Mouse (Mus musculus): ENCODE data around the gene Adra1b.
A peak's percentile ranks its signal among the peaks of the same experiment; 100 is the strongest.

Gene Adra1b

DNA sequence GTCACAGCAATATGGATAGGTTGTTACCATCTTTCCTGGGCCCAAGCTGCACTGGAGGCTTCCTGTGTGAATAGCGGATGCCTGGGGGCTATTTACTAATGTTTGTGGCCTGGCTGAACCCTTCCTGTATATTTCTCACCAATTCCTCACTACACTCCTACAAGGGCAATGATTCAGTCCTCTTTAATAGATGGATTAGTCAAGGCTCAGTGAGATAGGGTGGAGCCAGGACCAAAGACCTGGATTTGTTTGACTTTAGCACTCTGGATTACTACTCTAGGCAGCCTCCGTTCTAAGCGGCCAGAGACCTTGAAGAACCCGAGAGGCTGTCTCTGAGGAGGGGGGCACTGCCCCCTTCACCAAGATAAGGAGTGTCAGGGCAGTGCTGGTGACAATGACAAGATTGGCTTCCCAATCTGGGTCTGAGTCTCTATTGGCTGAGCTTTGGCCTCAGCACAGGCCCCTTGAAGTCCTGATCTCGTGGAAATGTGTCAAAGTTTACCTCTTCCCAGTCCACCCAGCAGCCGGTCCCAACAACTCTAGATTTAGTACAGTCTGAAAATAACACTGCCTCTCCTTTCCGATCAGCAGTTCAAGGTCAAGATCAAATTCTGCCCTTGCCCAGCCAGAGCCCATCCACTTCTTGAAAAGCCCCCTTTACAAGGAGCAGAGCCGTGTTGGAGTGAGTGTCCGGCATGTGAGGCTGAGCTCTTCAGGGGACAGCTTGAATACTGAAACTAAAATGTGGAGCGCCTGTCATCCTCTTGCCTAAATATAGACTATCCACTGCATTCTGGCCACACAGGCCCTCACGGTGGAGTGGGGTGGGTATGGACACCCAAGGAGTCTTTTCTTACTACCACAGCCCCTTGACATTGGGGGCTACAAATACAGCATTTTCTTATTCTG, 80.2 kb downstream of the Adra1b start:
- DNase-seq (ENCODE audit: low spot score in 2 of 2): no peak

DNA sequence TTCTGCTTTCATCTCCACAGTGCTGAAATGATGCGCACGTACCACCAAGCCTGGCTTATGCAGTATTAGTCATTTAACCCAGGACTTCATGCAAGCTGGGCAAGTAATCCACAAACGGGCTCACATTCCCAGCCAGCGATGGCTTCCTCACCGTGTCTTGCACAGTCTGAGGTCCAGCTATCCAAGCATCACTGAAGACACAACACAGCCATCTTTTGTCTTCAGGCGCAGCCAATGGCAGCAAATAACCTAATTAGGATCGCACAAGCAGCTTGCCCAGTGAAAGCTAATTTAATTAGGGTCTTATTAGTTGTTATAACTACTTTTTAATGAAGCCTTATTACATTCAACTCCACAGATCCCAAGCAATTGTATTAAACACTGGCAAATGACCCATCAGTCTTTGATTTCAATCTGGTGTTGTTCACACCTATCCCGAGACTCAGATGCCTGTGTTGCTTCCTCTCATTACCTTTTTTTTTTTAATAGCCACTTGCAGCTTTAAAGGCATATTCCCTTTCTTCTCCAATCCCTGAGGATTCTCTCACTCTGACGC, 83.6 kb downstream of the Adra1b start:
- DNase-seq (ENCODE audit: low spot score in 2 of 2): no peak

DNA sequence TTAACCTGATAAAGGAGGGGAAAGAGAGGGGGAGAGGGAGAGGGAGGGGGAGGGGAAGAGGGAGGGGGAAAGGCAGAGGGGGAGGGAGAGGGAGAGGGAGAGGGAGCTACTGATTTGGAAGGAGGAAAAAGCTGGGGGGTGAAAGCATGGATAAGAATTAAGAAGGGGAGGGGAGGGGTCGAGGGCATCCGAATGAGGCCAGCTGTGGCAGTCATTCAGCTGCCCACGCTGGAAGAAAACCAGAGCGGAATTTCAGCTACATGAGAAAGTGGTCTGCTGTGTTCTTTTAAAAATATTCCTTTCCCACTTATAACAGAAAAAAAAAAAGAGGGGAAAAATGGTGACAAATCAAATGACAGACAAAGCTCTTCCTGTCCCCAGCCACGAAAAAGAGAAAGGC, 88.5 kb downstream of the Adra1b start:
- no peak for DNase-seq (ENCODE audit: low spot score in 2 of 2)

DNA sequence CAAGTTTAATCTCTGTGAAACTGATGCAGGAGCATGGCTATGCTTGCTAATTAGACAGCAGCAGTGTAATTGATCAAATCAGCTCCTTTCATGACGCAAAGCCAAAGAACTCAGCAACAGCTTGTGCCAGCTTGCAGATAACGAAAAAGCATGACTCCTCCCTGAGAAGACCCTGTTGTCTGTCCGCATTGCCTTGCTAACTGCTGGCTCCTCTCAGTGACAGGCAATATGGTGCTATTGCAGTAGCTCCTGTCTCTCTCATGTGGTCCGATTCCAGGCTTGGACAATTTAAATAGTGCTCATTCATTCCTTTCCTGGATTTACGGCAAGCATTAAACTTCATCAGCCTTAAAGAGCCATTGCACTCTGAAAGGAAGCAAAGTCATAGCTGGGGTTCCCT, 93.3 kb downstream of the Adra1b start:
- no peak for DNase-seq (ENCODE audit: low spot score in 2 of 2)

GRCm38 (mm10) chr11:43795992-43796391, 105.0 kb downstream of the Adra1b start:
- DNase-seq (ENCODE audit: low spot score in 2 of 2): no peak

DNA sequence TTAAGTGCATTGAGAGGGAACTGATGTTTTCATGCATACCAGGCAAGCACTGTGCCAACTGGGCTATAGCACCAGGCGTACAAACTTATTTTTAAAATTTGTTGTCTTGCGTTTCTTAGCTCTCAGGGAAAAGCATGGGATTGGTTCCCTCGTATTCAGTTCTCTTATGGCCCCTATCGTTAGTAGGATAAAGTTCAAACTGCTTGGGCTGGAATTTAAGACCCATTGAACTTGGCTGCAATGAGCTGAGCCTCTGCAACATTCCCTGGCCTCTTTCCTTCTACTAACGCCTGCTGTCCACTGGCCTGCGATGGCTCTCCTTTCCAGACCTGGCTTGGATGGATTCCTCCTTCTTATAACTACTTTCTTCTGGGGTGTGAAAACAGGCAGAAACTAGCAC, 110.6 kb downstream of the Adra1b start:
- no peak for DNase-seq (ENCODE audit: low spot score in 2 of 2)

- peak in 1 of 2 experiments; percentile 13 for DNase-seq (ENCODE audit: low spot score in 2 of 2)
Observed at GRCm38 (mm10) chr11:43783772-43784171, 117.2 kb downstream of the Adra1b start.

GRCm38 (mm10) chr11:43783106-43783505, 117.9 kb downstream of the Adra1b start:
- no peak for DNase-seq (ENCODE audit: low spot score in 2 of 2)

- DNase-seq (ENCODE audit: low spot score in 2 of 2): no peak
Observed at GRCm38 (mm10) chr11:43779551-43779950, 121.5 kb downstream of the Adra1b start.

- DNase-seq (ENCODE audit: low spot score in 2 of 2): no peak
Observed at GRCm38 (mm10) chr11:43776324-43776694, 124.7 kb downstream of the Adra1b start.

- DNase-seq (ENCODE audit: low spot score in 2 of 2): no peak
Observed at GRCm38 (mm10) chr11:43775469-43776323, 125.3 kb downstream of the Adra1b start.

DNA sequence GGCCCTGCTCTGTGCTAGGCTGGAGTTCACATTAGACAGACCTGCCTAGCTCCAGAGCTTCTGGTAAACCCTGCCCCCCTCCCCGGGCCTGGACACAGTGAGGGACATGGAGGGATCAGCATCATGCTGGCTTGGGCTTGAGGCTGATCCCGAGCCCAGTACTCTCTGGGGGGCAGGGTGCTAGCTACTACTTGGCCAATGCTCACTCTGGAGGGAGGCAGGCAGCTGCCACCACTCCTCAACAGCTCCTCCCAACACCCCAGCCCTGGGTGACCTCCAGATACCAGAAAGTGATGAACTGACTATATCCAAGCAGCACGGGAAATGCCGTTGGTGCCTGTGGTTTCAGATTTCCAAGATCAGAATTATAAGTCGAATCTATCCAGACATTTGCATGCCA, 127.3 kb downstream of the Adra1b start:
- DNase-seq (ENCODE audit: low spot score in 2 of 2): no peak

DNA sequence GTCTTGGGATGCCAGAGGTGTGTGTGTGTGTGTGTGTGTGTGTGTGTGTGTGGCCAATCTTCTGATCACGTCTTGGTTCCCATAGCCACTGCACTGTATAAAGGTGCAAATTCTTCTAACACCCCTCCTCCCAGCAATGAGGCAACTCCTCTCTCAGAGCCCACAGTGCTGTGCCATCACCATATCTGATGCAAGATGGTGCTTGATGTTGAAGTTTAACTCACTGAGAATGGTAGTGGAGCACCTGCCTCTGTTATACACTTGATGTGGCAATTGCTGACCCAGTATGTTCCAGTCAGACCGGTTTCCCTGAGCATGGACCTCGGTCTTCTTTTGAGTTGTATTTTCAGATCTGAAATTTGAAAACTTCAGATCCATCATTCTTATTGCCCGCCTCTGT, 130.9 kb downstream of the Adra1b start:
- DNase-seq (ENCODE audit: low spot score in 2 of 2): no peak

- no peak for DNase-seq (ENCODE audit: low spot score in 2 of 2)
Observed at GRCm38 (mm10) chr11:43767749-43768148, 133.3 kb downstream of the Adra1b start.

DNA sequence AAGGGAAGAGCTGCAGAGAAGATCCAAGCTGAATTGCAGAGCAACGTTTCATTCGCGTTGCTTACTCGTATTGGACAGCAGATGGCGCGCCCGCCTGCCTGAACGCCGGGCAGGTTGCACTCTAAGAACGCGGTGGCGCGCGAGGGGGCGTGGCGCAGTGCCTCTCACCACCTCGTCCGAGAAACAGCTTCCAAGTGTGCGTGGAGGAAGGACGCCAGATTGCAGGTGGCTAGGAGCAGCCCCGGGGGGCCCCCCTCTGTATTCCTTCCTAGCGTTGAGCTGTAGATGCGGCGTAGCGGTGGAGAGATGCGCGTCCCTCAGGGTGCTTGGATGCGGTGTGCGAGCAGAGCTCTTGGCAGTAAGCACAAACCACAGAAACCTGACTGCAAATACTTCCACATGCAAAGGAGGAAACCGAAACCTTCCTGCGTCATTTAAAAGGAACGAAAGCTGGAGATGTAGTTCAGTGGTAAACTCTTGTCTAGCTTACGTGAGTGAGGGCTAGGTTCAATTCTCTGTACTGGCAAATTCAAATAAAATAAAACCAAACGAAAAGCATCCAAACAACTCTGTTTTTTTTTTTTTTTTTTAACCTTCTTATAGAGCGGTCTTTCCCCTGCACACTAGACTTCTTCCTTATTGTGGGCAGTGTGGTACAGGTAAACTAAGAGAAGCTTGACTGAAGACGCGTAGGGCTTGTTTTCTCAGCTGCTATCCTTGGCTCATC, 133.9 kb downstream of the Adra1b start:
- DNase-seq (ENCODE audit: low spot score in 2 of 2): peak; percentile 50 to 61

DNA sequence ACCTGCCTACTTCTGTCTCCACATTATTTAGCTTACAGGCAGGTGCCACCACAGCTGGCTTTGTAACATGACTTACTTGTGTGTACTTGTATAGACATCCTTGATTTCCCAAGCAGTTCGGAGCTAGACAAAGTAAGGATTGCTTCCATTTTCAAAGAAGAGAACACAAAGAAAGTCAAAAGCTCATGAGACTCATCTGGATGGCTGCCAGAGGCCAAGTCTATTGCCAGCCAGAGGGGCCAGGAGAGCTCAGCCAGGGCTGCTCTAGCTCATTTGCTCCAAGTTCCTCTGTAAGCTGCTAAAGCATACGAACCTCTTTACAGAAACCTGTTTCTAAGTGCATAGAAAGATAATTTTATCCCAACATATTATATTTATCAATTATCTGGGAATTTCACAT, 142.6 kb downstream of the Adra1b start:
- DNase-seq (ENCODE audit: low spot score in 2 of 2): no peak

GRCm38 (mm10) chr11:43755411-43755810, 145.6 kb downstream of the Adra1b start:
- DNase-seq (ENCODE audit: low spot score in 2 of 2): no peak

GRCm38 (mm10) chr11:43754568-43754967, 146.4 kb downstream of the Adra1b start:
- no peak for DNase-seq (ENCODE audit: low spot score in 2 of 2)

DNA sequence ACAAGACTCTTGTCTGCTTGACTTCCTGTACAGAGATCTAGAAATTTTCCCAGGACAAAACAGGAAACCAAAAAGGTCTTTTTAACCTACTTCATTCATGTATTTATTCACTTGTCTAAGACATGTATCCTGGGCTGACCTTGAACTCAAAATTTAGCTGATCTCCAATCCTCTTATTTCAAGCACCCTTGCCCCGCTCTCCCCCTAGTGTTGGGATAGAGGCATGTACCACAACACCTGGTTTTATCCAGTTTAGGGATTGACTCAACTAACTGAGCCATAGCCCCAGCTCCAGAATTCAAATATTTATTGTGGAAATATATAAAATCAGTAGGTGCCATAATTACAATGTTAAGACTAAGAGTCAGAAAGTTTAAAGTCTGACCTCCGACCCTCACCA, 149.5 kb downstream of the Adra1b start:
- DNase-seq (ENCODE audit: low spot score in 2 of 2): no peak

DNA sequence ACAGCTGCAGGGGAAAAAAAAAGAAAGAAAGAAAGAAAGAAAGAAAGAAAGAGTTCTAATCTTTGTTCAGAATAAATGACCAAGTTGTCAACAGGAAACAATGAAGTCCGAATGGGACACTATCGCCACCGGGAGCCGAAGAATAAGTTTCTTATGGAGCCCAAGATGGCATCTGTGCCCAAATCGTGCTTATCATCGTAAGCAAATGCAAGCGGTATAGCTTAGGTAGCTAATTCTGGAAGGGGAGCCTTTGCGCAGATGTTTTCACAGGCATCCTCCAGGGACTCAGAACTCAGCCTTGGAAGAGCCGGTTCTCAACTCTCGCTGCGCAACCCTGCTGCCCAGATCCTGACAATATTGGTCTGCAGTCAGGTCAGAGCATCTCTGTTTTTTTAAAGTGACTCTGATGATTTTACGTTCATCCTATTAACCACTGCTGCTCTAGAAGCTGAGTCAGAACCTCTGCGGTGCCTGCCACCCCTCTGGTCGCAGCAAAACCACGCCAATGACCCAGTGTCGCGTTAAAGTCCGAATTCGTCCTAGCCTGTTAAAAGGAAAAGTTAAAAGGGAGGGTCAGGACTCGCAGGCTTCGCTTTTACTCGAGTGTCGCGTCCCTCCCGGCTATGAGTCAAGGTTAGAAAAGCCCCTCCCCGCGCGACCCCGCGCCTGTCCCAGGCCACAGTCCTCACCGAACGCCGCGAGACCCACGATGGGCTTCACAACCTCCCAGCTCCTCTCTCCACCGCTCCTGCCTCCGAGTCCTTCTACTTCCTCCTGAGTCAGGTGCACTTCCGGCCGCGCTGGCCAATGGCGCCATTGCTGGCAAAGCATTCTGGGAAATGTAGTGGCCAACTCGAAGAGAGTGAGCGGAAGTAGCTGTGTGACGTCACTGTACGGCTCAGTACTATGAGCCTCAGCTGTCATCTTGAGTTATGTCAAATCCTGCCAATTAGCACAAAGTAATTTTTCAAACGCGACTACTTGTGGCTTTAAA, 153.5 kb downstream of the Adra1b start, which contains the start of gene Ttc1:
Gene Ttc1 (minus strand): TSS at position 776 of the 994 bp plus-strand sequence.
- DNase-seq (ENCODE audit: low spot score in 2 of 2): peak; percentile 96 to 97
